Mouse (Mus musculus) spleen, postnatal 4 days (tissue): ENCODE measurements around the gene Dnmt3a.
"Not testable (repeated sequence)": the region's sequence is repeated elsewhere in the genome, so short reads cannot be mapped to it uniquely, and the experiment has no call there.

Experiments used
- DNase-seq, 2 experiments: peaks; one replicate each; pipeline ENCODE4 v3.0.0; 2022; ENCODE audit warnings: low spot score in 2 of 2

Dnmt3a gene

GRCm38 (mm10) chr12:3917668-3918341 lies 112.0 kb downstream of the Dnmt3a start:
- DNase-seq, result no peak

- DNase-seq, result no peak
Observed at GRCm38 (mm10) chr12:3918577-3918976, 112.8 kb downstream of the Dnmt3a start.

- no peak for DNase-seq
Observed at GRCm38 (mm10) chr12:3919423-3919822, 113.6 kb downstream of the Dnmt3a start.

GRCm38 (mm10) chr12:3926127-3926526 lies 120.3 kb downstream of the Dnmt3a start:
- DNase-seq, result peak; percentile 43 to 78

GRCm38 (mm10) chr12:3928841-3929240 lies 123.0 kb downstream of the Dnmt3a start:
- no peak for DNase-seq

- not testable (repeated sequence) for DNase-seq
Observed at GRCm38 (mm10) chr12:3930090-3930865, 124.5 kb downstream of the Dnmt3a start.

GRCm38 (mm10) chr12:3942026-3942425 lies 136.2 kb downstream of the Dnmt3a start:
- no peak for DNase-seq

- no peak for DNase-seq
Observed at GRCm38 (mm10) chr12:3944454-3945073, 138.8 kb downstream of the Dnmt3a start.

- no peak for DNase-seq
Observed at GRCm38 (mm10) chr12:3947503-3947902, 141.7 kb downstream of the Dnmt3a start.

- DNase-seq, result no peak
Observed at GRCm38 (mm10) chr12:3954651-3955050, 148.8 kb downstream of the Dnmt3a start, which contains the start of gene Pomc. TSS of gene Pomc (plus strand) at chr12:3954951.

- no peak for DNase-seq
Observed at GRCm38 (mm10) chr12:3955371-3955770, 149.6 kb downstream of the Dnmt3a start.

- no peak for DNase-seq
Observed at GRCm38 (mm10) chr12:3956351-3956750, 150.5 kb downstream of the Dnmt3a start.

- DNase-seq, result peak; percentile 62 to 83
Observed at GRCm38 (mm10) chr12:3959791-3960543, 154.2 kb downstream of the Dnmt3a start.

GRCm38 (mm10) chr12:3960553-3960952 lies 154.7 kb downstream of the Dnmt3a start:
- no peak for DNase-seq
